Mouse (Mus musculus) testis, adult 2 months (tissue): Measurements from ENCODE around the gene Shc1. TPM values are rescaled to one million over a fixed set of nuclear protein-coding genes. Genes with fewer than 3 reads are reported as not detected.

Experiments used
- H3K27ac ChIP-seq: fragments of 200-500 bp; 2 replicates; pipeline ENCODE4 v1.5.1; 2012; ENCODE audit warnings: low read depth, low read length; ENCODE audit not compliant: control insufficient read depth, insufficient read depth
- H3K27me3 ChIP-seq: fragments of 200-500 bp; 2 replicates; pipeline ENCODE4 v1.6.1; 2012; ENCODE audit warnings: mild to moderate bottlenecking, low read length, moderate library complexity; ENCODE audit not compliant: control insufficient read depth, insufficient read depth
- H3K36me3 ChIP-seq: fragments of 200-500 bp; 2 replicates; pipeline ENCODE4 v1.6.1; 2012; ENCODE audit warnings: mild to moderate bottlenecking, low read length; ENCODE audit not compliant: control insufficient read depth, insufficient read depth
- H3K4me1 ChIP-seq: fragments of 200-500 bp; 2 replicates; pipeline ENCODE4 v1.6.1; 2012; ENCODE audit warnings: low read length; ENCODE audit not compliant: control insufficient read depth, insufficient read depth
- H3K4me3 ChIP-seq: fragments of 200-500 bp; 2 replicates; pipeline ENCODE4 v1.5.1; 2012; ENCODE audit warnings: low read depth, mild to moderate bottlenecking, low read length, moderate library complexity, mixed read lengths; ENCODE audit not compliant: control insufficient read depth
- CTCF ChIP-seq: fragments of 200-500 bp; IDR thresholded peaks from 2 replicates; pipeline ENCODE4 v1.5.1; 2012; ENCODE audit warnings: low read depth, mild to moderate bottlenecking, inconsistent platforms, low read length, moderate library complexity; ENCODE audit not compliant: control insufficient read depth, insufficient read depth, insufficient replicate concordance
- POLR2A ChIP-seq: fragments of 200-500 bp; IDR thresholded peaks from 2 replicates; pipeline ENCODE4 v1.6.1; 2012; ENCODE audit warnings: low read depth, mild to moderate bottlenecking, inconsistent platforms, low read length, moderate library complexity; ENCODE audit not compliant: control insufficient read depth
- polyA plus RNA-seq: library from polyadenylated mRNA; depleted of rRNA; stranded (reverse); fragments of >200 nt; gene quantifications from 2 replicates; pipeline ENCODE4 v1.2.3, GENCODE M21; 2012

Gene Shc1
- polyA plus RNA-seq, 1 experiment, result 17.3 TPM

GRCm38 (mm10) chr3:89380711-89381110, 37.5 kb upstream of the Shc1 start:
- TF ChIP-seq CTCF, result no peak
- no peak for TF ChIP-seq POLR2A
- H3K4me1 ChIP-seq, result peaks cover 7% of the 10 kb centered on the region
- H3K27me3 ChIP-seq, result no peaks in the 10 kb centered on the region
- H3K4me3 ChIP-seq, result no peak overlapping the region
- no peak overlapping the region for H3K27ac ChIP-seq
- H3K36me3 ChIP-seq, result no peaks in the 10 kb centered on the region

GRCm38 (mm10) chr3:89381233-89381632, 37.0 kb upstream of the Shc1 start:
- Histone ChIP-seq H3K27me3 (no peaks in the 10 kb centered on the region), H3K4me3 (no peak overlapping the region), H3K4me1 (peaks cover 7% of the 10 kb centered on the region), H3K36me3 (no peaks in the 10 kb centered on the region), H3K27ac (no peak overlapping the region)
- TF ChIP-seq CTCF (no peak), POLR2A (no peak)

GRCm38 (mm10) chr3:89382033-89382882, 36.0 kb upstream of the Shc1 start:
- H3K4me3 ChIP-seq, result no peak overlapping the region
- TF ChIP-seq CTCF, result no peak
- no peak for TF ChIP-seq POLR2A
- no peaks in the 10 kb centered on the region for H3K27me3 ChIP-seq
- H3K36me3 ChIP-seq, result no peaks in the 10 kb centered on the region
- H3K4me1 ChIP-seq, result peaks cover 7% of the 10 kb centered on the region
- no peak overlapping the region for H3K27ac ChIP-seq

- Histone ChIP-seq H3K27me3 (no peaks in the 10 kb centered on the region), H3K36me3 (no peaks in the 10 kb centered on the region), H3K27ac (no peak overlapping the region), H3K4me3 (no peak overlapping the region), H3K4me1 (peaks cover 3% of the 10 kb centered on the region)
- no peak for TF ChIP-seq POLR2A
- no peak for TF ChIP-seq CTCF
Observed at GRCm38 (mm10) chr3:89382950-89383349, 35.3 kb upstream of the Shc1 start.

GRCm38 (mm10) chr3:89383651-89384255, 34.5 kb upstream of the Shc1 start:
- H3K27ac ChIP-seq, result no peak overlapping the region
- no peaks in the 10 kb centered on the region; the same call in 1 of the 2 replicates for H3K4me1 ChIP-seq

GRCm38 (mm10) chr3:89384331-89385076, 33.7 kb upstream of the Shc1 start:
- TF ChIP-seq POLR2A, result no peak
- no peak for TF ChIP-seq CTCF
- Histone ChIP-seq H3K4me1 (no peaks in the 10 kb centered on the region; the same call in 1 of the 2 replicates), H3K27me3 (no peaks in the 10 kb centered on the region), H3K27ac (no peak overlapping the region), H3K4me3 (no peak overlapping the region), H3K36me3 (no peaks in the 10 kb centered on the region)

More at GRCm38 (mm10) chr3:89383651-89384255, 34.5 kb upstream of the Shc1 start:
- H3K36me3 ChIP-seq, result no peaks in the 10 kb centered on the region
- no peak overlapping the region for H3K4me3 ChIP-seq
- no peaks in the 10 kb centered on the region for H3K27me3 ChIP-seq
- TF ChIP-seq CTCF, result no peak
- no peak for TF ChIP-seq POLR2A

- Histone ChIP-seq H3K4me1 (peaks cover 3% of the 10 kb centered on the region; the same call in 1 of the 2 replicates), H3K27me3 (no peaks in the 10 kb centered on the region), H3K4me3 (no peak overlapping the region), H3K27ac (no peak overlapping the region), H3K36me3 (no peaks in the 10 kb centered on the region)
- TF ChIP-seq POLR2A, result no peak
- TF ChIP-seq CTCF, result no peak
Observed at GRCm38 (mm10) chr3:89385451-89385850, 32.8 kb upstream of the Shc1 start.
